Mouse (Mus musculus): ENCODE measurements around the gene Vps4b. TPM values are rescaled to one million over a fixed set of nuclear protein-coding genes. Genes with fewer than 3 reads are reported as not detected.
"Not testable (repeated sequence)": the region's sequence is repeated elsewhere in the genome, so short reads cannot be mapped to it uniquely, and the experiment has no call there.

The Vps4b gene
- total RNA-seq, 1 experiment from 2014 or later, result 87.3 TPM

DNA sequence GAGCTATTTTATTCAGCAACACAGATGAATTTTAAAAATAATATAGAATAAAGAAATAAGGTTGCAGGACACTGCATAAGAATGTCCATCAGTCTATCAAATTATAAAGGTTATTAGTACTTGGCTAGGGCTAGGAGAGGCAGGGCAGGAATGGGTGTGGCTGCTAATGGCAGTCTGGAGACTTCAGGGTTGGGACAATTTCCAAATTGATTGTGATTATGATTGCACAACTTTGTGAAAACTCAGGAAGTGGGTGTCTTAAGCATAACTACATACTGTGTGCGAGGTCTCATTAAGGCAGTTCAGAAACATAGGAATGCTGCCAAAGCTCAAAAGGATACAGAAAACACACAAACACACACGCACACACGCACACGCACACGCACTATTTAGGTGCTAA lies 44.5 kb downstream of the Vps4b start:
- DNase-seq, result no peak

DNA sequence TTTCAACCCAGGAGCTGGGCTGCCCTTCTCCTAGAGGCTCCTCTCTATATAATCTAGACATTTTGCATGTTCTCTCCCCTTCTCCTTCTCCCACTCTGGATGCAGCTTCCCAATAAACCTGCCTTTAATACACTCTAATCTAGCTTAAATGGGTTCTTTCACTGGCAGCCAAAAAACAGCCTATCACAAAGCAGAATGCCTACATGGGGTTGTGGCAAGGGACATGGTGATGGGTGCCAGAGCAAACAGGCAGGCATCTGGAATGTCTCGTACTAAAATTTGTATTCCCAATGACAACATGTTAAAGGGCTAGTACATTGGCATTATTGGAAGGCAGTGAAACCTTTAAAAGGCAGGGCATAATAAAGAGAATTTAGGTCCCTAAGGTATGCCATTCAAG lies 45.9 kb downstream of the Vps4b start:
- no peak for DNase-seq

DNA sequence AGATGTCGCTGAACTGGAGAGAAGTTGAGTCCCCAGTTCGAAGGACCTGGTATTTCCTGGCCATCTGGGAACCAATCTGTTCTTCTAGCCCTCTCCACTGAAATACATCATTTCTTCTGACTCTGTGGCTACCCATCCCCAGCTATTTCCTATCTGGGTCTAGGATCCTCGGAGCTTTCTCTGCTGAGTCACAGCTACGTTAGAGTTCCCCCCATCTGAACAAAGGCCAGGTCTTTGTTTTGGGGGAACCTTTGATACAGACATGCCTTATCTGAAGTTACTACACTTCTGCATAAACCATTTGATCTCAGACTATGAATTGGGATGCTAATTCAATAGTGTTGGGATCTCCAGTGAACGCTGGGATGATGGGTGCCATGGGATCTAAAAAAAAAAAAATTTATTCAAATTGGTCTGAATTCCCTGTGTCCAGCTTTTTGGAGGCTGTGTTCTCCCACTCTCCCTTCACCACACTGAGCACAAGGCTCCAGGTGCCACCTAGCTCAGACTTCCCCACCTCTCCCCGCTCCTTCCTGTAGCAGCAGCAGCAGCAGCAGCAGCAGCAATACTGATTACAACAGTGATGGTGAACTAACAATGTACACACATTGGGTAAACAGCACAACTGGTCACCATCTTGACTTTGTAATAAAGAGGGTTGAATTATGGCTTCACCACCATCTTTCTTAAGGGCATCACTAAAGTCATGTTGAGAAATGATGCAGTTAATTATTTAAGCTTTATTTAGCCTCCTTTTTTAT lies 47.8 kb downstream of the Vps4b start:
- no peak for DNase-seq

DNA sequence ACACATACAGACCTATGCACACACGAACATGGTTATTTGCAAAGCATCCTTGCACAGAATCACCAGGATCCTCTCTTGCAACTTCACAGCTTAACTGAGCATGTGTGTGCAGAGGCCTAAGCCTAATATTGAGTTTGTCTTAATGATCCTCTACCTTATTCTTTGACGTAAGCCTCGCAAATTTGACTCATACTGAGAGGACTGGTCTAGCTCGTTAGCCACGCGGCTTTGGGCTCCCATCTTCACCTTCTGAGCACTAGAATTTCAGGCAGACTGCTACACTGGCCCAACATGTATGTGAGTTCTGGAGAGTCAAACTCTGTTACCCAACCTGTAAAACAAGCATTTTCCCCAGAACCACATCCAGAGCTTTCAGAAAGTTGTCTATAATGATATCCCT lies 53.5 kb downstream of the Vps4b start:
- DNase-seq, result no peak

DNA sequence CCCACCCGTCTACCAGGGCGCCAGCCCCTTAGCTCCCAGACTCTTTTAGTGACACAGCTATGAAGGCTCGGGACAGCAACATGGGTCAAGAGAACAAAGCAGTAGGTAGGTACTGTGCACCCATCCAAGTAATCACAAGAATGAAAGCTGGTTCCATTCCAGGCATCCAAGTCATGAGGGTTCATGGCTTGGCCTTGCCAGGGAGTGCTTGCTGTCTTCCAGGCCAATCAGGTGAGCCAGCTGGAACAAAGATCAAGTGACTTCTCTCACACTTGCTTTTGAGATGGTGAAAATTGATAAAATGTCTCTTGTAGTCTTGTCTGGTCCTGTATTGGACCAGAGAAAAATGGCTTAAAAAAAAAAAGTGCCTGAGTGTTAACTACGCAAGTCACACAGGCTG lies 55.8 kb downstream of the Vps4b start:
- peak; percentile 20 for DNase-seq

DNA sequence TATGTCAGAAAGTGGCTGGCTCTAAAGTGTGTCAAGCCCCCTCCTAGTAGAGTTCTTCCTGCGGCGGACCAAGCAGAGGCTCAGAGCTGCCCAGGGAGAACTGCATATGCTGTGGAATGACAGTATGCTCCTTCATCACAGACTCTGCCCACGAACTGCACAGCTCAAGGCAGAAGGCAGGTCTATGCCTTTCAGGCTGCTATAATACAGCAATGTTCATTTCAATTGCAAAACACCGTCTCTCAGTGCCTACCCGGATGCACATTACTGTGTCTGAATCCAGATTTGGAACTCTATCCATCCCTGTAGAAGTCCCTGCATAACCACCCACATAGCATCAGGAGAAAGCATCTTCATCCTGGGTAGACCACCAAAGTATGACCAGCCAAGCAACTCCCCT lies 56.7 kb downstream of the Vps4b start:
- DNase-seq, result no peak

DNA sequence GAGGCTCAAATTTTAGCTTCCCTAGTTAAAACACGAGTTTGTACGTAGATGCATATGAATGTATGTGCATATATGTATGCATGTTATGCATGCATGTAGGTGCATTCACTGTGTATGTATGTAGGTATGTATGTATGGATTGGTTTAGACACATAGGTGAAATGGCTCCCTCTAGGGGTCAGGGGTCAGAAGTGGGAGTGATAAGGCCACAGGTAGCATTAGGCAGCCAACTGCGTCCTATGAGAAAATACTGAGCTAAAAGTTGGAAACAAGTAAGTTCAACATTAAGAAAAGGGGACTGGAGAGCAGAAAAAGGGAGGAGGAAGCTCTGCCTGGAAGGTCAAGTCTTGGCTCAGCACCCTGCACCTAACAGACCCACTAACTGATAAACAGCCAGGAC lies 58.4 kb downstream of the Vps4b start:
- no peak for DNase-seq

DNA sequence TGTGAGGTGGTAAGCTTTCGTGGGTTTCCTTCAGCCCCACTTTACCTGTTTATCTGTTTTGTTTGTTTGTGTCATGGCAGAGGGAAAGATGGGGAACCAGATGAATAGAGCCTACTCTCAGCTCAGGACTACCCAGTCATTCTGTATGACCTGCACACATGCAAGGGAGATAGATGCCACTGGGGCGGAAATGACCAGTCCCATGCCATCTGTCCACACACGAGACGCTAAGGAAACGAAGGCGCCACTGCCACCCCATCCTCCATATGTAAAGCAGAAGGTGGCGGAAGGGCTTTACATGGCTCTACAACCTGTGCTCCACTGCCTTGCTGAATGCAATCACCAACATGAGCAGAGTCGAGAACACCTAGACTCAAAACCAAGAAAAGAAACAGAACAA lies 60.3 kb downstream of the Vps4b start:
- DNase-seq, result no peak

DNA sequence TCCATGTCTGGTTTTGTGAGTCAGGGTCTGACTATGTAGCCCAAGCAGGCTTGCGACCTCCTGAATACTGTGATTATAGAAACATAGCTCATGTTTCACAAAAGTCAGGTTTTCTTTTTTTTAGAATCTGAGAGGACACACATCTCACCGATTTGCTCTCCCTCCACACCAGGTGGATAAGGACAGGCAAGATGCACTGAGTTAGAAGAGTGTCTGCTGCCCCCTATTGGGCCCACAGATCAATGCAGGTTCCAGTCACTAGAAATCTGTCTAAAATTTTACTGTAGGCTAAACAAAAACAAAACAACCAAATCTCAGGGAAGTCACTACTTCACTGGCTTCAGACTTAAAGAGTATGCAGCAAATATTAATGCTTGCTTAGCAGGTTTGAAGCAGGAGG lies 60.9 kb downstream of the Vps4b start:
- peak; percentile 45 for DNase-seq

DNA sequence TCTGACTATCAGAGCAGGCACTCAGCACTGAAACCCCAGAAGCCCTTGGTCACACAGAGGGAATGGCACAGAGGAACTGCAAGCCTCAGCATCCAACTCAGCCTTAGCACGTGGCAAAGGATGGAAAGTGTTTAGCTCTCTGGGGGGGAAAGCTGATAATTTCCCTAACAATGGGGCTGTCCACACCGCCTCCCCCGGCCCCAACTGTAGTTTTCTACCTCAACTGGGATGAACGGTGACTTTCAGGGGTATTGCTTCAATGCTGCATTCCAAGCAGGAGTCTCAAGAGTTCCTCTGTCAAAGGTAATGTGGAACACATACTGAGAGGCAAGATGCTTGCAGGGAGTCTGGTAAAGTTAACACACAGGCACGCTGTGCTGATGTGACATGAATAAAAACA lies 74.5 kb downstream of the Vps4b start:
- DNase-seq, result no peak

DNA sequence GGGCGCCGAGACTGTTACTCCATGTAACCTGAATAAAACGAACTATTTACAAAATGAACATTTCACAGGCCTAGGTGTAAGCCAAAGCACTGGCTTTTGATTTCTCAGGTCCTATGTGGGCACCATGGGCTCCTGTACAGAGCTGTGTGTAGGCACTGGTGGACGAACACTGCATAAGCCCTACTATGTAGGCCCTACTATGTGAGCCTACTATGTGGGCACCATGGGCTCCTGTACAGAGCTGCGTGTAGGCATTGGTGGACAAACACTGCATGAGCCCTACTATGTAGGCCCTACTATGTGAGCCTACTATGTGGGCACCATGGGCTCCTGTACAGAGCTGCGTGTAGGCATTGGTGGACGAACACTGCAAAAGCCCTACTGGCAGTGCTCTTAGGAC lies 78.8 kb downstream of the Vps4b start:
- not testable (repeated sequence) for DNase-seq

DNA sequence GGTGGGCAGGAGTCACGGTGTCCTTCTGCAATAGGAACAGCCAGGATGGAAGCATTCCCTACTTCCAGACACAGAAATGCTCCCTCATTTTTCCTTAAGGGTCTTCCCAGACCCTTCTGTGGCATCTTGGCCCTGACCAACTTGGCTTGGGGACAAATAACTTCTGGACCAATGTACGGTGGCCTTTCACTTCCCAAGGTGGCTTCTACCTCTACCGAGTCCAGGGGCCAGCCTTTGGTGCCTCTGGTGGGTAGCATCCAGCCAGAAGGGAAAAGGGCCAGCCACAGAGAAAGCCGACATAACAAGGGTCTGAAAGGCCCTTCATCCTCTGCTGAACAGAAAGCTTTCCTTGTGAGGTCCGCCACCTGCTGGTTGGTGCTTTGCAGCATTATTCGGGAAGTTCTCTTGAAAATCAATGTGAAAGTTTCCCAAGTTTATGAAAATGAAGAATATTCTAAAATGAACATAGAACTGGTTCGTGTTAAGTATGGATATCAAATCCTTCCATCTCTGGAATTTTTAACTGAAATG lies 79.4 kb downstream of the Vps4b start:
- peak; percentile 79 for DNase-seq

DNA sequence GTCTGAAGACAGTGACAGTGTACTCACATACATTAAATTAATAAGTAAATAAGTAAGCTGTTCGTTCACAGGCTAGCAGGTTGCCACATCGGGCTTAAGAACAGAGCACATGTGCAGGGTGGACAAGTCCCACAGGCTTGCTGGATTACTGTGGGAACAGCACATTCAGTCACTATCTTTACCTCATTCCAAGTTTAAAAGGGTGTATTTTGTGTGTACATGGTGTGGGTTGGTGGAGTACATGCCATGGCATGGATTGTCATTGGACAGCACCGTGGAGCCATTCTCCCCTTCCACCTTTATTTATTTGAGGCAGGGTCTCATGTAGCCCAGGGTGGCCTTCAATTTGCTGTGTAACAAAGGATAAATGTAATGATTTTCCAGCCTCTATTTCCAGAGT lies 80.4 kb downstream of the Vps4b start:
- DNase-seq, result no peak

DNA sequence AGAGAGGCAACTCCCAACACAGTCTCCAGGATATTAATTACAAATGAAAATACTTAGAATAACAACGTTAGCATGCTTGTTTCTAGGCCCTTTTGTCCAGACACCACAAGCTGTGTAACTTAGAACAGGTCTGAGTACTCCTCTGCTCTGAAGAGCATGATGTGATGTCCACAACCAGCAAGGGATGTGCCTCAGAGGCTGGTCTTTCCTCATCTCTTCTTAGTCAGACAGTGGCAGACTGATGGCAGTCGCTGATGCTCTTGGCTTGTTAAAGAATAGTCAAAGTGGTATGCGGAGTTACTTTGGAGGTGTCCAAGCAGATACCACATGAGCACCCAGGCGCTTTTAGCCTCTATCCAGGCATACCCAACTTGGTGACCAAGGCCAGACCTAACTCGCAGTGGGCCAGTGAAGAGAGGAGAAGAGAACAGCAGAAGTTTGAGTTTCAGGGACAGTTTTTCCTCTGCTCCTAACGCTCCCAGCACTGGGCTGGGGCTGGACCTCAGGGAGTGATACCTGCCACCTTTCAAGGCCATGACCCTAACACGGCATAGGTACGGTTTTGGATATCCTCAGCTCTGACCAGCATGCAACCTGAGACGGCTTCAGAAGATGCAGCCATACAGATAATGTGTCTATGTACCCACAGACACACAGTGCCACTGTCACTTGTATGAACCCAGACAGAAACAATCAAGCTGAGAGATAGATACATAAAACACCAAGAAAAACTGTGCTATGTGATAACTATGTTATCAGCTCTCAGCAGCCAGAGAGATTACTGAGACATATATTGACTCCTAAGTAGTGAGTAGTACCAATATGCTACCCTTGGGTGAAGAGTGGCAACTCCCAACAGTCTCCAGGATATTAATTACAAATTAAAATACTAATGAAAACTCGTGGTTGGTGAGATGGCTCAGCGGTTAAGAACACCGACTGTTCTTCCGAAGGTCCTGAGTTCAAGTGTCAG lies 81.1 kb downstream of the Vps4b start:
- DNase-seq, result no peak

DNA sequence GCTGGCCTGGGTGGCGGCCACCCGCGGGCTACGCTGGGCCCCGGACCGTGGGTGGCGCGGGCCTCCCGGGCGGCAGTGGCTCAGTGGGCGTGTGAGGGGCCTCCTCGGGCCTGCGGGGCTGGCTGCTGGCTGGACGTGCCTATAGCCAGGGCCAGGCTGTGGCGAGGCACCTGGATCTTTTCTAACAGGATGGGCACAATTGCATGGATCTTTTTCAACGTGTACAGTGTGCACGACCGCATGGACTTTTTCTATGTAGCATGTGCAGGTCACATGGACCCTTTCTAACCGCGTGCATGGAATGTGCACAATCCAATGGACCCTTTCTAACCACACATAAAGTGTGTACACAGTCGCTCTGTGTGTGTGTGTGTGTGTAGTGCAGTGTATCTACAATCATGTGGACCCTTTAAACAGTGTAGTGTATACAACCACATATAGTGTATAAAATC lies 82.0 kb downstream of the Vps4b start:
- no peak for DNase-seq

Other genes with a start within 250 kb of the Vps4b start
- 6.0 and 10.1 TPM in 2 replicates for gene Bcl2, start 82.5 kb downstream of the Vps4b start, total RNA-seq (2021)
- gene Kdsr, start 37.0 kb downstream of the Vps4b start, total RNA-seq (2021), result 27.7 and 29.2 TPM in 2 replicates
- gene Serpinb5, start 64.4 kb upstream of the Vps4b start, total RNA-seq (2021), result not detected in 2 replicates
- not detected in 2 replicates for gene Serpinb12, start 137.7 kb upstream of the Vps4b start, total RNA-seq (2021)
- gene Serpinb13, start 184.3 kb upstream of the Vps4b start, total RNA-seq (2021), result not detected in 2 replicates

All from adrenal gland, postnatal 14 days (tissue).